Mouse (Mus musculus) liver, embryonic 14.5 days (tissue): ENCODE results near the gene Tmcc3. TPM values are rescaled to one million over a fixed set of nuclear protein-coding genes. Genes with fewer than 3 reads are reported as not detected.

Experiments used
- ATAC-seq: fragments of 200-750 bp; cut with Nextera tagmentation; 2 replicates; pipeline ENCODE4 v1.8.0; 2017; ENCODE audit warnings: moderate number of reproducible peaks, mild to moderate bottlenecking, moderate library complexity; ENCODE audit not compliant: insufficient read depth
- DNase-seq, 3 experiments: peaks; one replicate each; pipeline ENCODE4 v3.0.0-alpha.2; 2012 to 2013; ENCODE audit warnings: low read depth in 3 of 3, low spot score in 3 of 3
- H3K27ac ChIP-seq: fragments of 300-500 bp; sonication (generic); 2 replicates; pipeline ENCODE4 v1.5.1; 2014; ENCODE audit warnings: moderate library complexity, mild to moderate bottlenecking, control low read depth, inconsistent platforms
- H3K27me3 ChIP-seq: fragments of 300-500 bp; sonication (generic); 2 replicates; pipeline ENCODE4 v1.6.1; 2014; ENCODE audit warnings: mild to moderate bottlenecking, low read length, moderate library complexity; ENCODE audit not compliant: control insufficient read depth, insufficient read depth
- H3K36me3 ChIP-seq: fragments of 300-500 bp; sonication (generic); replicated peaks from 2 replicates; pipeline ENCODE4 v1.6.1; 2014; ENCODE audit warnings: low read depth; ENCODE audit not compliant: control insufficient read depth, insufficient read depth
- H3K4me1 ChIP-seq, 2 experiments: fragments of 200-500 bp in 1 of 2; fragments of 300-500 bp in 1 of 2; sonication (generic) in 1 of 2; replicated peaks; 2 replicates each; pipeline ENCODE4 v1.6.1; 2012 to 2014; ENCODE audit warnings: antibody characterized with exemption in 1 of 2, inconsistent platforms in 1 of 2, low read length in 1 of 2; ENCODE audit not compliant: control insufficient read depth in 2 of 2, insufficient read depth in 2 of 2
- H3K4me2 ChIP-seq: fragments of 300-500 bp; sonication (generic); 2 replicates; pipeline ENCODE4 v1.6.1; 2014; ENCODE audit warnings: low read depth, mild to moderate bottlenecking, control low read depth, moderate library complexity
- H3K4me3 ChIP-seq, 2 experiments: fragments of 200-500 bp in 1 of 2; fragments of 300-500 bp in 1 of 2; sonication (generic) in 1 of 2; 2 replicates each; pipeline ENCODE4 v1.5.1; 2012 to 2014; ENCODE audit warnings: low read depth in 2 of 2, low read length in 2 of 2, mild to moderate bottlenecking in 2 of 2, control low read depth in 1 of 2, inconsistent platforms in 1 of 2, moderate library complexity in 1 of 2; ENCODE audit not compliant: insufficient read depth in 1 of 2
- H3K9ac ChIP-seq: fragments of 300-500 bp; sonication (generic); replicated peaks from 2 replicates; pipeline ENCODE4 v1.6.1; 2014; ENCODE audit warnings: mild to moderate bottlenecking, control low read depth, moderate library complexity
- H3K9me3 ChIP-seq: fragments of 300-500 bp; sonication (generic); 2 replicates; pipeline ENCODE4 v1.6.1; 2016; ENCODE audit warnings: low read length, mixed read lengths; ENCODE audit not compliant: control insufficient read depth
- CTCF ChIP-seq: IDR thresholded peaks from 2 replicates; pipeline ENCODE4 v1.5.1; 2016; ENCODE audit warnings: antibody characterized with exemption, low read depth, control low read depth
- EP300 ChIP-seq: IDR thresholded peaks from 2 replicates; pipeline ENCODE4 v1.6.1; 2016; ENCODE audit warnings: antibody characterized with exemption, low read depth
- WGBS: fragments of 180-500 bp; shearing (Covaris S2); extraction: QIAGEN DNeasy Blood & Tissue Kit; methylation state at CpG from one replicate; pipeline ENCODE4 v1.1.7; 2014; ENCODE audit not compliant: insufficient replicate concordance; 5-methylcytosine and 5-hydroxymethylcytosine counted together
- polyA plus RNA-seq, 2 experiments: library from polyadenylated mRNA; depleted of rRNA in 1 of 2; stranded (reverse) in 1 of 2; unstranded in 1 of 2; fragments of >200 nt; fragmentation: Nextera tagmentation in 1 of 2; extraction: Ambion mirVana in 1 of 2; gene quantifications; 2 replicates each; pipeline versions ENCODE4 v1.2.1 to v1.2.3; 2012 to 2014

Gene Tmcc3
- polyA plus RNA-seq, 2 experiments, result 1.4 to 2.6 TPM

- no peaks in the 10 kb centered on the region for H3K9me3 ChIP-seq
Measured at GRCm38 (mm10) chr10:94295923-94296605, 15.7 kb upstream of the Tmcc3 start.

GRCm38 (mm10) chr10:94298471-94298870 lies 13.3 kb upstream of the Tmcc3 start, which contains the start of gene Gm4792:
Gene Gm4792 (minus strand): TSS chr10:94298703.
- 62% methylated on average over 3 of the region's 3 CpGs for WGBS
- H3K4me3 ChIP-seq, result no peak within 1 kb of the TSS
- no peak within 1 kb of the TSS for H3K9ac ChIP-seq
- H3K27me3 ChIP-seq, result no peaks in the 10 kb centered on the region
- TF ChIP-seq EP300, result no peak
- no peak for TF ChIP-seq CTCF
- H3K4me2 ChIP-seq, result no peak within 1 kb of the TSS
- H3K4me1 ChIP-seq, result no peaks in the 10 kb centered on the region
- H3K36me3 ChIP-seq, result no peaks in the 10 kb centered on the region
- H3K27ac ChIP-seq, result no peak within 1 kb of the TSS
- ATAC-seq, result no peak
- no peaks in the 10 kb centered on the region for H3K9me3 ChIP-seq
- DNase-seq, result no peak

More at GRCm38 (mm10) chr10:94295923-94296605, 15.7 kb upstream of the Tmcc3 start:
- Histone ChIP-seq H3K4me2 (no peak overlapping the region), H3K4me3 (no peak overlapping the region), H3K27ac (no peak overlapping the region), H3K27me3 (no peaks in the 10 kb centered on the region), H3K36me3 (no peaks in the 10 kb centered on the region), H3K4me1 (no peaks in the 10 kb centered on the region), H3K9ac (no peak overlapping the region)
- WGBS, result 65% methylated on average over 5 of the region's 5 CpGs
- ATAC-seq (no peak), DNase-seq (no peak)
- TF ChIP-seq EP300 (no peak), CTCF (no peak)

GRCm38 (mm10) chr10:94299301-94299700 lies 12.4 kb upstream of the Tmcc3 start:
- no peak overlapping the region for H3K4me3 ChIP-seq
- H3K9me3 ChIP-seq, result no peaks in the 10 kb centered on the region
- TF ChIP-seq EP300 (no peak), CTCF (no peak)
- no peak overlapping the region for H3K27ac ChIP-seq
- no peaks in the 10 kb centered on the region for H3K4me1 ChIP-seq
- H3K36me3 ChIP-seq, result no peaks in the 10 kb centered on the region
- H3K4me2 ChIP-seq, result no peak overlapping the region
- 79% methylated on average over 2 of the region's 2 CpGs for WGBS
- H3K9ac ChIP-seq, result no peak overlapping the region
- H3K27me3 ChIP-seq, result no peaks in the 10 kb centered on the region
- DNase-seq, result no peak
- ATAC-seq, result no peak

GRCm38 (mm10) chr10:94304064-94304657 lies 7.6 kb upstream of the Tmcc3 start:
- TF ChIP-seq EP300 (no peak), CTCF (no peak)
- no peaks in the 10 kb centered on the region for H3K9me3 ChIP-seq
- no peaks in the 10 kb centered on the region for H3K4me1 ChIP-seq
- H3K36me3 ChIP-seq, result no peaks in the 10 kb centered on the region
- no peak overlapping the region for H3K4me3 ChIP-seq
- no peak for DNase-seq
- no peaks in the 10 kb centered on the region for H3K27me3 ChIP-seq
- no peak for ATAC-seq
- WGBS, result 58% methylated on average over 9 of the region's 9 CpGs
- no peak overlapping the region for H3K9ac ChIP-seq
- no peak overlapping the region for H3K27ac ChIP-seq
- H3K4me2 ChIP-seq, result no peak overlapping the region

- Histone ChIP-seq H3K4me2 (no peak overlapping the region), H3K9ac (no peak overlapping the region), H3K4me1 (no peaks in the 10 kb centered on the region), H3K4me3 (no peak overlapping the region), H3K27ac (no peak overlapping the region), H3K9me3 (no peaks in the 10 kb centered on the region), H3K36me3 (no peaks in the 10 kb centered on the region), H3K27me3 (no peaks in the 10 kb centered on the region; the same call in none of the 2 replicates)
- WGBS, result 46% methylated on average over 5 of the region's 5 CpGs
- ATAC-seq (no peak), DNase-seq (peak in 2 of 3 experiments; percentile 9)
- no peak for TF ChIP-seq EP300
Measured at GRCm38 (mm10) chr10:94305526-94305925, 6.2 kb upstream of the Tmcc3 start.
